Mouse (Mus musculus) midbrain, embryonic 10.5 days (tissue): ENCODE measurements around the gene 6430571L13Rik. TPM values are rescaled to one million over a fixed set of nuclear protein-coding genes. Genes with fewer than 3 reads are reported as not detected.
A peak's percentile ranks its signal among the peaks of the same experiment; 100 is the strongest.

Experiments
- DNase-seq: peaks from one replicate; pipeline ENCODE4 v3.0.0-alpha.2; 2017; ENCODE audit warnings: low spot score
- H3K27ac ChIP-seq: fragments of 300-500 bp; sonication (generic); replicated peaks from 2 replicates; pipeline ENCODE4 v1.5.1; 2016; ENCODE audit warnings: mild to moderate bottlenecking
- H3K27me3 ChIP-seq: fragments of 300-500 bp; sonication (generic); 2 replicates; pipeline ENCODE4 v1.6.1; 2016; ENCODE audit warnings: low read depth, mild to moderate bottlenecking; ENCODE audit not compliant: poor library complexity, severe bottlenecking
- H3K36me3 ChIP-seq: fragments of 300-500 bp; sonication (generic); 2 replicates; pipeline ENCODE4 v1.6.1; 2016; ENCODE audit warnings: mild to moderate bottlenecking, moderate library complexity
- H3K4me1 ChIP-seq: fragments of 300-500 bp; sonication (generic); 2 replicates; pipeline ENCODE4 v1.6.1; 2016
- H3K4me3 ChIP-seq: fragments of 300-500 bp; sonication (generic); 2 replicates; pipeline ENCODE4 v1.5.1; 2016; ENCODE audit warnings: mild to moderate bottlenecking, moderate library complexity
- H3K9me3 ChIP-seq: fragments of 300-500 bp; sonication (generic); replicated peaks from 2 replicates; pipeline ENCODE4 v1.6.1; 2016; ENCODE audit warnings: mild to moderate bottlenecking
- WGBS: fragments of 180-500 bp; shearing (Covaris S2); methylation state at CpG from one replicate; pipeline ENCODE4 v1.1.7; 2016; 5-methylcytosine and 5-hydroxymethylcytosine counted together
- polyA plus RNA-seq: library from polyadenylated mRNA; unstranded; fragments of >200 nt; fragmentation: Nextera tagmentation; extraction: Ambion mirVana; gene quantifications from 2 replicates; pipeline ENCODE4 v1.2.1, GENCODE M21; 2016

6430571L13Rik gene
- polyA plus RNA-seq, 1 experiment from 2014 or later, result 1.8 TPM

DNA sequence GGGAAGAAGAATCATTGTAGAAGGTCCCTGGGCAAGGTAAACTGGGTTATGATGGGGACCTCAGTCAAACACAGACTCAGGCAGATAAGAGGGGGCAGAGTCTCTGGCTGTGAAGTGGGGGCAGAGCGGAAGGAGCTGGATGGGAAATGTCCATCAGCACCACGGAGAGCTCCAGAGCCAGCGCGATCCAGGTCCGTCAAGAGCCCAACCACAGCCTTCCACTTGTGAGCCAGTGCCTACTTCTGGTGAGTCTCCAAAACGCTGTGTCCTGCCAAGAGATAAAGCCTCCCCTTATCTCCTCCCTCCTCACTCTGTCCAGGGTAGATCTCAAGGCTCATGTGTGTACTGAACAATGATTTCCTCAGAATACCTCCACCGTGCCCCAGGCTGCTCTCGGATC is 41.3 kb downstream of the 6430571L13Rik start:
- WGBS, result 13% methylated on average over 8 of the region's 8 CpGs
- H3K27ac ChIP-seq, result no peak overlapping the region
- no peaks in the 10 kb centered on the region for H3K36me3 ChIP-seq
- H3K4me3 ChIP-seq, result no peak overlapping the region
- H3K27me3 ChIP-seq, result peaks cover 90% of the 10 kb centered on the region
- H3K4me1 ChIP-seq, result peaks cover 26% of the 10 kb centered on the region
- no peaks in the 10 kb centered on the region for H3K9me3 ChIP-seq
- peak; percentile 40 for DNase-seq

DNA sequence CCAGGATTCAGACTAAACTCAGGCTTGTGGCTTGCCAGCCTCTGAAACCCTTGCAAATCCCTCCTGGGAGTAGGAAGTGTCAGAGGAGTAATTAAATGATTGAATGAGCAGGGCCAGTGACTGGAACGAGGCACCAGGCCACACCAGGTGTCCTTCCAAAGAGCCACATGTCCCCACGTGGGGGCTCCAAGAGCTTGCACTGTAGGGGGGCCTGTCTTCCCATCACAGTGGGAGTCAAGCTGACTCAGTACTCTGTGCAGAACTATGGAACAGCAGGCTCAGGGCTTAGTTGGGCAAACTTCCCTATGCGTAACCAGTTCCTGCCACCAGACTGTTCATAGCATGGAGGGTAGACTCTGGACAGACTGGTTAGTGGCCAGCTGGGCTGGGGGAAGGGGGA is 44.0 kb downstream of the 6430571L13Rik start:
- DNase-seq, result no peak
- H3K4me1 ChIP-seq, result peaks cover 20% of the 10 kb centered on the region
- H3K27me3 ChIP-seq, result peaks cover 66% of the 10 kb centered on the region
- H3K9me3 ChIP-seq, result no peaks in the 10 kb centered on the region
- H3K27ac ChIP-seq, result no peak overlapping the region
- H3K36me3 ChIP-seq, result no peaks in the 10 kb centered on the region
- no peak overlapping the region for H3K4me3 ChIP-seq
- WGBS, result 18% methylated on average over 3 of the region's 3 CpGs

DNA sequence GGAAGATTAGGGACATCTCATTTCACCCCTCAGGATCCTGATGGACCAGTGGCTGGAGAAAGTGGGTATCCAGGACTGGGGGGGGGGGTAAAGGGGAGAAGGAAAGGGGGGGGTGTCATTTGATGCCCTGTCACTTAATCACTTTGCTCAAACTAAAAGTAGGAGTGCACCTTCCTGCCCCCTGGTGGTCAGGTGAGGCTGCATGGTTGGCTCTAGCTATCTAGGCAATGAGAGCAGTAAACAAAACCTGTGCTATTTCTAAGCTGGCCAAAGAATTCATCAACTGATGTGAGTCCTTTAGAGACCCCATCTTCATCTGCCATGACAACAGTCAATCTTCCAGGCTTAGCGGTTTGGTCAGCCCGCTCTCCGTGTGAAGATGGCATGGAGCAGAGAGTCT is 46.3 kb downstream of the 6430571L13Rik start:
- H3K4me3 ChIP-seq, result no peak overlapping the region
- H3K27me3 ChIP-seq, result peaks cover 48% of the 10 kb centered on the region
- no peaks in the 10 kb centered on the region for H3K9me3 ChIP-seq
- H3K36me3 ChIP-seq, result no peaks in the 10 kb centered on the region
- 66% methylated on average over 3 of the region's 3 CpGs for WGBS
- peaks cover 26% of the 10 kb centered on the region for H3K4me1 ChIP-seq
- H3K27ac ChIP-seq, result no peak overlapping the region
- DNase-seq, result no peak

DNA sequence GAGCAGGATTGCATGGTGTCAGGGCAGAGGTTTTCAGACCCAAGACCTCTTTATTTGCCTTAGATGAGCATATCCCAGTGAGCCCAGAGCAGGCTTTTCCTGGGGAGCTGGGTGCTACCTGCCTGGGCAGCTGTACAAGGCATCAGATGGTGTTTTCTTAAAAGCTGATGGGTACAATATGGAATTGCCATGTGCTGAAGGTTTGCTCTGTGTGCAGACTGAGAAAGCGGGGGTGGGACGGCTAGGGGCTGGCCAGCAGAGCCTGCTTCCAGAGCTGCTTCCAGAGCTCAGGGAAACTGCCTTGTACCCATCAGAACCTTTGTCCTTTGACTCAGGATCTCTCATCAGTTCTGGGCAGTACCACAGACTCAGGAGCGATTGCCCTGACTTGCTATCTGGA is 47.3 kb downstream of the 6430571L13Rik start:
- Histone ChIP-seq H3K4me3 (no peak overlapping the region), H3K36me3 (no peaks in the 10 kb centered on the region), H3K27ac (no peak overlapping the region), H3K27me3 (peaks cover 38% of the 10 kb centered on the region), H3K9me3 (no peaks in the 10 kb centered on the region), H3K4me1 (peaks cover 26% of the 10 kb centered on the region)
- WGBS, result 91% methylated on average over 3 of the region's 3 CpGs
- no peak for DNase-seq

DNA sequence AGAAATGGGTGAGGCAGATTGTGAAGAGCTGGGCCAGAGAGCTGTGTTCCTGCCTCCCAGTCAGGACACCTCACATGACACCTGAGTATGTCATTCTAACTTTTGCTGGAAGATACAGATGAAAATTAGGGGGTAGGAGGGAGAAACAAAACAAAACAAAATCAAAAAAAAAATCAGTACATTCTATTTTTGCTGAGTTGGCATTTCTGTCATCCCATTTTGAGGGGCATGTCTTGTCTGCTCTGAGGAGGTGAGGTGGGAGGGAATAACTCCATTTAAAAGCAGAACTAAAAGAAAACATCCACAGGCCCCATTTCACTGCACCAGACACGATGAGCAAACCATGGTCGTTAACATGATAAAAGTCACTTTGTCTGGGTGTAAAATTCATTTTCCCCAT is 47.9 kb downstream of the 6430571L13Rik start:
- H3K36me3 ChIP-seq, result no peaks in the 10 kb centered on the region

DNA sequence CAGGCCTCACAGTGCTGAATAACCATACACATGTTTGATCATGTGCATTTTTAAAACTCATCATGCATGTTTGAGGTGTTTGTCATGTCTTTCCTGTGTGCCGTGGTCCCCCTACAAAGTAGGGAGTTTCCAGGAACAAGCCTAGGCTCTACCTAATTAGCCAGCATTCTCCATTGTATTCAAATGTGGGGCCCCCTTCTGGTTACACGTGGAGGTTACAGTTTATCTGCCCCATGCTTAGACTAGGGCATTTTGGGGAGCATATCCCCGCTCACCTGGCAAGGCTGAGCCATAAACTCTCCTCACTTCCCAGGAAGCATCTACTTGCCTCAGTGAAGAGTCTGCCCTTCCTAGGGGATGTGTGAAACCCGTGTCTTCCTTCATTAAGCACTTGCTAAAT is 56.0 kb downstream of the 6430571L13Rik start:
- H3K4me3 ChIP-seq, result no peak overlapping the region
- 41% methylated on average over 4 of the region's 4 CpGs for WGBS
- H3K27ac ChIP-seq, result no peak overlapping the region
- no peak for DNase-seq
- peaks cover 25% of the 10 kb centered on the region for H3K4me1 ChIP-seq
- peaks cover 54% of the 10 kb centered on the region for H3K27me3 ChIP-seq
- no peaks in the 10 kb centered on the region for H3K9me3 ChIP-seq
- no peaks in the 10 kb centered on the region for H3K36me3 ChIP-seq

More for the DNA sequence above, 47.9 kb downstream of the 6430571L13Rik start:
- Histone ChIP-seq H3K4me1 (peaks cover 26% of the 10 kb centered on the region), H3K27ac (no peak overlapping the region), H3K27me3 (peaks cover 33% of the 10 kb centered on the region), H3K4me3 (no peak overlapping the region), H3K9me3 (no peaks in the 10 kb centered on the region)
- 56% methylated on average over 2 of the region's 2 CpGs for WGBS
- DNase-seq, result no peak

DNA sequence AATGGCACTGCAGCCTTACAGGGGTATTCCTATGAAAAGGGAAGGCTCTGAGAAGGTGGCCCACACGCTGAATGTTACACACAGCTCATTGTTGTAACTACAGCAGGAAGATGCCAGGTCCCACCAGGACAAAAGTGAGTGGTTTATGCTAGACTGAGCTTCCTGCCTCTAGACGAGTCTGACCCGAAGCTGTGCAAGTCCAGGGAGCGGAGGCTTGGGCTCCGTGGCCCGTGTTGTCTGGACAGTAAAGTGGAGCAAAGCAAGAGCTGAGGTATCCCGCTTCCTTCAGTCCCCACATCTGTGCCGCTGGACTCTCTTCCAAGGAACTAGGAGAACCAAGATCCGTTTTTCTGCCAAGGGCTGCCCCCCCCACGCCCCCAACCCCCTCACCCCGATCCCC is 58.6 kb downstream of the 6430571L13Rik start:
- H3K36me3 ChIP-seq, result no peaks in the 10 kb centered on the region
- H3K27ac ChIP-seq, result peak overlapping the region; percentile 90
- 26% methylated on average over 11 of the region's 11 CpGs for WGBS
- peaks cover 78% of the 10 kb centered on the region for H3K27me3 ChIP-seq
- peak overlapping the region; percentile 87 for H3K4me3 ChIP-seq
- no peaks in the 10 kb centered on the region for H3K9me3 ChIP-seq
- peaks cover 48% of the 10 kb centered on the region for H3K4me1 ChIP-seq
- no peak for DNase-seq

DNA sequence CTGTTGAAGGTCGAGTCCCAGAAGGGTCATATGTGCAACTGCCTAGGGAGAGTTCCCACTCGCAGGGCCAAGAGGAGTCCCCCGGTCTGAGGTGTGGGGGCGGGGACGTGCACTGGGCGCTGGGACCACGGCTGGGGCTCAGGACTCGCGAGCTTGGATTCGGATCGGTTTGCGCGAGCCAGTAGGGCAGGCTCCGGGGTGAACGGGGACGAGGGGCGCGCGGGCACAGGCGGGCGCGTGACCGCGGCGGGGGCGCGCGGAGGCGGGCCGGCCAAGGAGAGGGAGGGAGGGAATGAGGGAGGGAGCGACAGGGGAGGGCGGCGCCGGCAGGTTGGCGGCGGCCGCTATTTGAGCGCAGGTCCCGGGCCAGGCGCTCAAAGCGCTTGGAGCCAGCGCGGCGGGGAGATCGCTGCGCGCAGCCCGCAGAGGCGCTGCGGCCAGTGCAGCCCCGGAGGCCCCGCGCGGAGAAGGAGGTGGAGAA is 59.1 kb downstream of the 6430571L13Rik start, which contains the start of gene Cacna2d2:
Gene Cacna2d2 (plus strand): TSS at position 122 of the 481 bp plus-strand sequence.
- Histone ChIP-seq H3K9me3 (no peaks in the 10 kb centered on the region), H3K36me3 (no peaks in the 10 kb centered on the region), H3K27me3 (peaks cover 78% of the 10 kb centered on the region), H3K27ac (peak within 1 kb of the TSS; percentile 90), H3K4me1 (peaks cover 48% of the 10 kb centered on the region), H3K4me3 (peak within 1 kb of the TSS; percentile 87)
- DNase-seq, result peak; percentile 86
- WGBS, result 1% methylated on average over 42 of the region's 54 CpGs

DNA sequence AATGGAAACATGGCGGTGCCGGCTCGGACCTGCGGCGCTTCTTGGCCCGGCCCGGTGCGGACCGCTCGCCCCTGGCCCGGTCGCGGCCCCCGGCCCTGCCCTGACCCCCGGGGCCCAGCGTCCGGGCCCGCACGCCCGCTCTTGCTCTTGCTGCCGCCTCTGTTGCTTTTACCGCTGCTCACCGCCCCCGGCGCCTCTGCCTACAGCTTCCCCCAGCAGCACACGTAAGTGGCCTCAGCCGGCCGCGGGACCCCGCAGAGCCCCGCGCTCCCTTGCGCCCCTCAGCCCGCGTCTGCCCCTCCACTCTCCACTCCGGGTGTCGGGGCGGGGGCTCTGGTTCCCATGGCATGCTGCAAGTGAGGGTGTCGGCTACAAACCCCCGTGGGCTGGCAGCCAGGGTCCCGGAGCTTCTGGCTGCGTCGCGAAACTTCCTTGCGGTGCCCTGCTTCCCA is 59.7 kb downstream of the 6430571L13Rik start:
- H3K4me1 ChIP-seq, result peaks cover 48% of the 10 kb centered on the region
- no peaks in the 10 kb centered on the region for H3K36me3 ChIP-seq
- WGBS, result under 1% methylated on average over 33 of the region's 45 CpGs
- peak overlapping the region; percentile 90 for H3K27ac ChIP-seq
- H3K27me3 ChIP-seq, result peaks cover 78% of the 10 kb centered on the region
- no peaks in the 10 kb centered on the region for H3K9me3 ChIP-seq
- peak overlapping the region; percentile 87 for H3K4me3 ChIP-seq
- peak; percentile 64 for DNase-seq

DNA sequence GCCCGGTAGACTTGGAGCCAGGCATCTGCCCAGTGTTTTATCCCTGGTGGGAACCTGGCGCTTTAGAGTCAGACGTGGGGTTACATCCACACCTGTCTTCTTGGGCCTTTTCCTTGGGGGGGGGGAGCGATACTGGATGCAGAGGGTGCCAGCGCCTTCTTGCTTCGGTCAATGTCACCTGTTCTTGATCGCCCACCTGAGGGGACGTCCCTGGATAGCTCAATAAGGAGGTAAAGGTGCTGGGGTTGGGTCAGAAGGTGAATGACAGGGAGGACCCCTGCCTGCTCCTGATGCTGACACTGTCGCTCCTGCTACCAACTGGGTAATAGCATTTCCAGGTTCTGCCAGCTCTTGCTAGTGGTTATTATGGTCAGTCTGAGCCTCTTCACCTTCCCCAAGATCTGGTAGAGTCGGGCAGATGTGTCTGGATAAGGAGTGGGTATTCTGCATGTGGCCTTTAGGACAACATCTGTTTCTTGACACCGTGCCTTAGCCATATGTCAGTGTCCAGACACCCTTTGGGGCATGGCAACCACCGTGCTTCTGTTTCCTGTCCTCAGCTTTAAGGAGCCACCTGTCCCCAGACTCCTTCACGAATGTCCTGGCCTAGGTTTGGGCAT is 60.4 kb downstream of the 6430571L13Rik start:
- Histone ChIP-seq H3K36me3 (no peaks in the 10 kb centered on the region), H3K27ac (peak overlapping the region; percentile 90), H3K9me3 (no peaks in the 10 kb centered on the region), H3K27me3 (peaks cover 78% of the 10 kb centered on the region), H3K4me3 (peak overlapping the region; percentile 87), H3K4me1 (peaks cover 48% of the 10 kb centered on the region)
- 18% methylated on average over 13 of the region's 13 CpGs for WGBS
- no peak for DNase-seq

Other genes starting within 250 kb of the 6430571L13Rik start
- gene Dock3, start 108.7 kb upstream of the 6430571L13Rik start, polyA plus RNA-seq, result 4.2 and 4.4 TPM in 2 replicates
- gene Mapkapk3, start 50.7 kb upstream of the 6430571L13Rik start, polyA plus RNA-seq, result 3.9 and 4.9 TPM in 2 replicates
- 7.3 and 7.5 TPM in 2 replicates for gene Cish, start 44.6 kb upstream of the 6430571L13Rik start, polyA plus RNA-seq
- gene Hemk1, start 2.3 kb upstream of the 6430571L13Rik start, polyA plus RNA-seq, result 13.5 and 15.2 TPM in 2 replicates
- gene Cacna2d2, start 59.0 kb downstream of the 6430571L13Rik start, polyA plus RNA-seq, result 1.00 and 1.7 TPM in 2 replicates
- gene Tmem115, start 193.3 kb downstream of the 6430571L13Rik start, polyA plus RNA-seq, result 38.6 and 39.5 TPM in 2 replicates
- 20.5 and 22.6 TPM in 2 replicates for gene Cyb561d2, start 201.6 kb downstream of the 6430571L13Rik start, polyA plus RNA-seq
- 37.1 and 40.4 TPM in 2 replicates for gene Nprl2, start 201.6 kb downstream of the 6430571L13Rik start, polyA plus RNA-seq
- 0.75 and 1.1 TPM in 2 replicates for gene Zmynd10, start 206.7 kb downstream of the 6430571L13Rik start, polyA plus RNA-seq
- gene Rassf1, start 211.0 kb downstream of the 6430571L13Rik start, polyA plus RNA-seq, result 54.2 and 54.8 TPM in 2 replicates
- 79.2 and 84.3 TPM in 2 replicates for gene Tusc2, start 222.7 kb downstream of the 6430571L13Rik start, polyA plus RNA-seq
- 143 and 150 TPM in 2 replicates for gene Hyal2, start 227.3 kb downstream of the 6430571L13Rik start, polyA plus RNA-seq
- gene Hyal1, start 236.3 kb downstream of the 6430571L13Rik start, polyA plus RNA-seq, result 6.8 and 9.3 TPM in 2 replicates
- gene Naa80, start 238.3 kb downstream of the 6430571L13Rik start, polyA plus RNA-seq, result 17.6 and 18.2 TPM in 2 replicates
- gene Hyal3, start 240.2 kb downstream of the 6430571L13Rik start, polyA plus RNA-seq, result 0.62 and 0.96 TPM in 2 replicates
- gene Ifrd2, start 247.0 kb downstream of the 6430571L13Rik start, polyA plus RNA-seq, result 46.3 and 56.8 TPM in 2 replicates